ENCODE assay signal across 17 mouse cellular contexts in the genomic region with DNA sequence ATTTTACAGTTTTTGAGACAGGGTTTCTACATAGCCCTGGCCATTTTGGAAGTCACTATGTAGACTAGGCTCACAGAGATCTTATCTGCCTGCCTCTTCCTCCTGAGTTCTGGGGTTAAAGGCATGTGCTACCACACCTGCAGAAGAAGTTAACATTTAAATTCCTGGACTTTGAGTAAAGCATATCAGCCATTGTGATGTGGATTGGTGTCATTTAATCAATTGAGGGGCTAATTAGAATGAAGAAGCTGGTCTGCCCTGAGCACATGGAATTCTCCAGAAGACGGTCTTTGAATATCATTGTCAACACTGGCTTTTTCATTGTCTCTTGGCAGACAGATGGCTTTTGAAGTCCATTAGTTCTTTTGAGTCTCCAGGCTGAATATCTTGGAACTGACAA.
"Had no signal": no experiment of that assay in that cellular context is flagged by ENCODE, and none has a peak within 500 bp of the region (broad histone marks: within the 10 kb centered on the region; RNA-seq: fewer than 3 reads in every experiment).

No protein-coding gene starts in this region.

- H3K4me1 ChIP-seq: lung, embryonic 15.5 days; midbrain, embryonic 13.5 days; midbrain, embryonic 15.5 days; neural tube, embryonic 12.5 days; stomach, embryonic 15.5 days had no signal

- DNase-seq: liver, postnatal 0 days; lung, adult 2 months; lung, postnatal 14 days; lung, postnatal 36 days; retina, postnatal 1 day; right cerebral cortex, adult 18-20 months; thymus, adult 2 months; thymus, postnatal 25 days; thymus, postnatal 4 days had no signal

- H3K27me3 ChIP-seq: lung, embryonic 15.5 days; megakaryocyte, embryonic 14.5 days; midbrain, embryonic 13.5 days; midbrain, embryonic 15.5 days; neural tube, embryonic 12.5 days; stomach, embryonic 15.5 days had no signal

- H3K27ac ChIP-seq: lung, embryonic 15.5 days; macrophage; midbrain, embryonic 13.5 days; midbrain, embryonic 15.5 days; neural tube, embryonic 12.5 days; stomach, embryonic 15.5 days; stomach, postnatal 0 days had no signal

- H3K4me3 ChIP-seq: lung, embryonic 15.5 days; megakaryocyte, embryonic 14.5 days; midbrain, embryonic 13.5 days; midbrain, embryonic 15.5 days; neural tube, embryonic 12.5 days; stomach, embryonic 15.5 days had no signal

- H3K9me3 ChIP-seq: lung, embryonic 15.5 days; midbrain, embryonic 13.5 days; midbrain, embryonic 15.5 days; stomach, embryonic 15.5 days had no signal

- H3K36me3 ChIP-seq: lung, embryonic 15.5 days; midbrain, embryonic 13.5 days; midbrain, embryonic 15.5 days; neural tube, embryonic 12.5 days; stomach, embryonic 15.5 days had no signal

- H3K9ac ChIP-seq: liver, postnatal 0 days; lung, embryonic 15.5 days; midbrain, embryonic 13.5 days; midbrain, embryonic 15.5 days; neural tube, embryonic 12.5 days; stomach, embryonic 15.5 days had no signal
